Mouse (Mus musculus) hindbrain, embryonic 14.5 days (tissue): ENCODE data around the gene Wwp2. TPM values are rescaled to one million over a fixed set of nuclear protein-coding genes. Genes with fewer than 3 reads are reported as not detected.
A peak's percentile ranks its signal among the peaks of the same experiment; 100 is the strongest.

Experiments
- ATAC-seq: fragments of 200-750 bp; cut with Nextera tagmentation; 2 replicates; pipeline ENCODE4 v1.8.0; 2017; ENCODE audit warnings: moderate number of reproducible peaks, mild to moderate bottlenecking, moderate TSS enrichment, moderate library complexity; ENCODE audit not compliant: low FRiP score
- DNase-seq: peaks from one replicate; pipeline ENCODE4 v3.0.0-alpha.2; 2015; ENCODE audit warnings: low spot score
- H3K27ac ChIP-seq: fragments of 300-500 bp; sonication (generic); 2 replicates; pipeline ENCODE4 v1.5.1; 2014; ENCODE audit warnings: mild to moderate bottlenecking, moderate library complexity
- H3K27me3 ChIP-seq: fragments of 300-500 bp; sonication (generic); 2 replicates; pipeline ENCODE4 v1.6.1; 2014; ENCODE audit warnings: mild to moderate bottlenecking, low read length, mixed read lengths; ENCODE audit not compliant: control insufficient read depth, insufficient read depth
- H3K36me3 ChIP-seq: fragments of 300-500 bp; sonication (generic); replicated peaks from 2 replicates; pipeline ENCODE4 v1.6.1; 2014; ENCODE audit not compliant: control insufficient read depth, insufficient read depth
- H3K4me1 ChIP-seq: fragments of 300-500 bp; sonication (generic); replicated peaks from 2 replicates; pipeline ENCODE4 v1.6.1; 2014; ENCODE audit warnings: antibody characterized with exemption, low read length, mixed read lengths; ENCODE audit not compliant: control insufficient read depth, insufficient read depth
- H3K4me2 ChIP-seq: fragments of 300-500 bp; sonication (generic); replicated peaks from 2 replicates; pipeline ENCODE4 v1.6.1; 2014; ENCODE audit warnings: mild to moderate bottlenecking, moderate library complexity
- H3K4me3 ChIP-seq: fragments of 300-500 bp; sonication (generic); replicated peaks from 2 replicates; pipeline ENCODE4 v1.5.1; 2014; ENCODE audit warnings: mild to moderate bottlenecking, low read length
- H3K9ac ChIP-seq: fragments of 300-500 bp; sonication (generic); 2 replicates; pipeline ENCODE4 v1.6.1; 2014
- H3K9me3 ChIP-seq: fragments of 300-500 bp; sonication (generic); 2 replicates; pipeline ENCODE4 v1.6.1; 2016; ENCODE audit warnings: low read length; ENCODE audit not compliant: control insufficient read depth
- WGBS: fragments of 180-500 bp; shearing (Covaris S2); extraction: QIAGEN DNeasy Blood & Tissue Kit; methylation state at CpG from one replicate; pipeline ENCODE4 v1.1.7; 2014; 5-methylcytosine and 5-hydroxymethylcytosine counted together
- polyA plus RNA-seq: library from polyadenylated mRNA; unstranded; fragments of >200 nt; fragmentation: Nextera tagmentation; extraction: Ambion mirVana; gene quantifications from 2 replicates; pipeline ENCODE4 v1.2.1, GENCODE M21; 2014

Gene Wwp2
- polyA plus RNA-seq, 1 experiment from 2014 or later: 37.5 TPM

GRCm38 (mm10) chr8:107582136-107582535 lies 146.0 kb downstream of the Wwp2 start:
- H3K4me3 ChIP-seq: no peak overlapping the region

DNA sequence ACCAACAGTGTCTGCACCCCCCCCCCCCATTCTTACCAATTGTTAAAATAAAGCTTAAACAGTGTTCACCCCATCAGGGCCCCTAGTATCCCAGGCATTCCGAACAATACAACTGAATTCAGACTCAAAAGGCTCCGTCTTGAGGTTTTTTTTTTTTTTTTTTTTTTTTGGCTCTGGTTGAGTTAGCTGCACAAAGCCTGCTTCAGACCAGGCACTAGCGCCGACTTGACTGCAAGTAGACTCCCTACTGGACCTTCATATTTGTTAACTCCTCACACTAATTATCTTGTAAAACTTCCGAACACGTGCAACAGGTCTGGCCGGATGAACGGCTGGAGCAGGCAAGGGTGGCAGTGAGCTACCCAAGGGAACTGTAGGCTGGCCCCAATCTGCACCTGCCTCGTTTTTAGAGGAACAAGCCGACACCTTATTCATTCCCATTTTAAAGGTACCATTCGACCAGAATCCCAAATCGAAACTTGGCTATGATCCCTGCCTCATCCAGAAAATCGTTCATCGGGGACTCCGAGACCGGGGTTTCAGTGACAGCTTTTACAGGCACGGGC lies 151.3 kb downstream of the Wwp2 start:
- H3K4me1 ChIP-seq: no peaks in the 10 kb centered on the region; the same call in 1 of the 2 replicates
- no peaks in the 10 kb centered on the region for H3K27me3 ChIP-seq
- no peak for DNase-seq
- H3K27ac ChIP-seq: peak overlapping the region; percentile 92
- peaks cover 37% of the 10 kb centered on the region for H3K36me3 ChIP-seq
- peak overlapping the region; percentile 74 for H3K4me2 ChIP-seq
- no peak for ATAC-seq
- peak overlapping the region; percentile 89 for H3K9ac ChIP-seq
- H3K4me3 ChIP-seq: peak overlapping the region; percentile 91
- no peaks in the 10 kb centered on the region for H3K9me3 ChIP-seq
- WGBS: under 1% methylated on average over 17 of the region's 17 CpGs

More at GRCm38 (mm10) chr8:107582136-107582535, 146.0 kb downstream of the Wwp2 start:
- Histone ChIP-seq H3K9me3 (no peaks in the 10 kb centered on the region), H3K36me3 (peaks cover 84% of the 10 kb centered on the region), H3K27ac (no peak overlapping the region), H3K4me1 (no peaks in the 10 kb centered on the region; the same call in 1 of the 2 replicates), H3K9ac (no peak overlapping the region), H3K4me2 (no peak overlapping the region), H3K27me3 (no peaks in the 10 kb centered on the region)
- DNase-seq (no peak), ATAC-seq (no peak)
- WGBS: 93% methylated on average over 11 of the region's 11 CpGs

DNA sequence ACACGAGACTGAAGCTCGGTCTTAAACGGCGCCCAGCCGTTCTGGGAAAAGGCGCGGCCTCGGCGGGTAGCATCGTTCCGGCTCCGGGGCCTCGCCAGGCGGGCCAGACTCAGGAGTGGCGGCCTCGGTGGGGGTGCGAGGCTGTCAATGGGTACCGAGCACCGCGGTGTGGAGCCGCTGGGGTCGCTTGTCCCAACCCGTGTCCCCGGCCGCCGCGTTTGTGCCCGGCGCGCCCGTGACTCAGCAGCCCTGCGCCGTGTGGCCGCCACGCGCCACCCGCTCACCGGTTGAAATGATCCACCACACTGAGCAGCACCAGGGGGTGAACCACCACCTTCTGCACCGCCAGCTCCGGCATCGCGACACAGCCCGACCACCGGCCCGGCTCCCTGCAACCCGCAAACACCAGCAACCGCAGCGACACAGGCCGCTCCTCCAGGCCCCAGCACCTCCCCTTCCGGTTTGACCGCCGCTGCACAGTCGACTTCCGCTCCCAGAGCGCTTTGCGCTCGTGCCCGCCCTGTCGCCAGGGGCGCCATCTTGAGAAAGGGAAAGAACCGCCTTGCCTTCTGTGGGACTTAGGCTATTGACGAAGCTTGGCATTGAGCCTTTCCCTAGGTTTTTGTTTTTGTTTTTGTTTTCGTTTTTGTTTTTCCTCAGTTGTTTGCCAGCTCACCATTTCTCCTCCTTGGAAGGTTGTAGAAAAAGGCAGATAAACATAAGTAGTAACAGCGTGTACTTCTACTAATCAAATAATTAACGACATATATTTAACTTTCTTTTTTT lies 152.0 kb downstream of the Wwp2 start, which contains the start of gene Psmd7:
Gene Psmd7 (minus strand): TSS at position 470 of the 786 bp plus-strand sequence.
- ATAC-seq: peak; percentile 95
- no peaks in the 10 kb centered on the region for H3K9me3 ChIP-seq

DNA sequence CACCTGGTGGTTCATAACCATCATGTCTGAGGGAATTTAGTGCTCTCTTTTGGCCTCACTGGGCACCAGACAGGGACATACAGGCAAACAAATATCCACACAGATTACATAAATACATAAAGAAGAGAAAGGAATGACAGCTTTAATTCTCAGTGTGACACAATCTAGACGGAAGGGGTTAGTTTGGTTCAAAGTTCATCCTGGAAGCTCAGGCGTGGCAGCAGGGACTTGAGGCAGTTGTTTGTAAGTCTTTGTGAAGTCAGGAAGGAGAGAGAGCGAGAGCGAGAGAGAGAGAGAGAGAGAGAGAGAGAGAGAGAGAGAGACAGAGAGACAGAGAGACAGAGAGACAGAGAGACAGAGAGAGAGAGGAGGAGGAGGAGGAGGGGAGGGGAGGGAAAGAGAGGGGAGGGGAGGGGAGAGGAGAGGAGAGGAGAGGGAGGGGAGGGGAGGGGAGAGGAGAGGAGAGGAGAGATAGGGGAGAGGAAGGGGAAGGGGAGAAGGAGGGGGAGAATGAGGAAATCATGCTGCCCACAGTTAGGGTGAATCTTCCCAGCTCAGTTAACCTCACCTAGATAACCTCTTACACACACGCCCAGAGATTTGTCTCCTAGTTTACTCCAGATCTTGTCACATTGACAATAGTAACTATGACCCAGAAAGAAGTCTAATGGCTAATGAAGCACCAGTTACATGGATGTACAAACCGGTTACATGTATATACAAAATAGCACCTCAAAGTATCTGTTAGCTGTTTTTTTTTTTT lies 158.0 kb downstream of the Wwp2 start:
- H3K4me3 ChIP-seq: no peak overlapping the region
- H3K9me3 ChIP-seq: no peaks in the 10 kb centered on the region
- DNase-seq (no peak), ATAC-seq (no peak)
- H3K4me1 ChIP-seq: no peaks in the 10 kb centered on the region
- WGBS: 79% methylated on average over 6 of the region's 6 CpGs
- no peak overlapping the region for H3K27ac ChIP-seq
- no peak overlapping the region for H3K4me2 ChIP-seq
- no peaks in the 10 kb centered on the region for H3K36me3 ChIP-seq
- H3K9ac ChIP-seq: no peak overlapping the region
- H3K27me3 ChIP-seq: no peaks in the 10 kb centered on the region

More for the DNA sequence above, 152.0 kb downstream of the Wwp2 start, which contains the start of gene Psmd7:
- peak within 1 kb of the TSS; percentile 89 for H3K9ac ChIP-seq
- peaks cover 30% of the 10 kb centered on the region for H3K36me3 ChIP-seq
- DNase-seq: peak; percentile 93
- H3K4me2 ChIP-seq: peak within 1 kb of the TSS; percentile 74
- WGBS: 2% methylated on average over 60 of the region's 65 CpGs
- H3K4me1 ChIP-seq: no peaks in the 10 kb centered on the region; the same call in 1 of the 2 replicates
- peak within 1 kb of the TSS; percentile 92 for H3K27ac ChIP-seq
- H3K27me3 ChIP-seq: no peaks in the 10 kb centered on the region
- H3K4me3 ChIP-seq: peak within 1 kb of the TSS; percentile 91

GRCm38 (mm10) chr8:107594817-107595216 lies 158.7 kb downstream of the Wwp2 start:
- Histone ChIP-seq H3K36me3 (no peaks in the 10 kb centered on the region), H3K4me2 (no peak overlapping the region), H3K9me3 (no peaks in the 10 kb centered on the region), H3K9ac (no peak overlapping the region), H3K27ac (no peak overlapping the region), H3K4me3 (no peak overlapping the region), H3K27me3 (no peaks in the 10 kb centered on the region), H3K4me1 (no peaks in the 10 kb centered on the region)
- no peak for ATAC-seq
- no peak for DNase-seq
- WGBS: 62% methylated on average over 6 of the region's 6 CpGs

- Histone ChIP-seq H3K27ac (no peak overlapping the region), H3K9ac (no peak overlapping the region), H3K4me1 (no peaks in the 10 kb centered on the region), H3K36me3 (no peaks in the 10 kb centered on the region), H3K4me2 (no peak overlapping the region), H3K27me3 (0 out of 2 replicates have a peak, but pooled peaks cover 4% of the 10 kb centered on the region), H3K9me3 (no peaks in the 10 kb centered on the region), H3K4me3 (no peak overlapping the region)
- DNase-seq: no peak
- ATAC-seq: no peak
- WGBS: 83% methylated on average over 1 of the region's 1 CpGs
These were observed 161.6 kb downstream of the Wwp2 start for GRCm38 (mm10) chr8:107597731-107598130.

GRCm38 (mm10) chr8:107599691-107600090 lies 163.5 kb downstream of the Wwp2 start:
- Histone ChIP-seq H3K27me3 (0 out of 2 replicates have a peak, but pooled peaks cover 4% of the 10 kb centered on the region), H3K4me2 (no peak overlapping the region), H3K9me3 (no peaks in the 10 kb centered on the region), H3K4me3 (no peak overlapping the region), H3K4me1 (0 out of 2 replicates have a peak, but pooled peaks cover 4% of the 10 kb centered on the region), H3K27ac (no peak overlapping the region), H3K9ac (no peak overlapping the region), H3K36me3 (no peaks in the 10 kb centered on the region)
- no peak for ATAC-seq
- 86% methylated on average over 9 of the region's 9 CpGs for WGBS
- DNase-seq: no peak

DNA sequence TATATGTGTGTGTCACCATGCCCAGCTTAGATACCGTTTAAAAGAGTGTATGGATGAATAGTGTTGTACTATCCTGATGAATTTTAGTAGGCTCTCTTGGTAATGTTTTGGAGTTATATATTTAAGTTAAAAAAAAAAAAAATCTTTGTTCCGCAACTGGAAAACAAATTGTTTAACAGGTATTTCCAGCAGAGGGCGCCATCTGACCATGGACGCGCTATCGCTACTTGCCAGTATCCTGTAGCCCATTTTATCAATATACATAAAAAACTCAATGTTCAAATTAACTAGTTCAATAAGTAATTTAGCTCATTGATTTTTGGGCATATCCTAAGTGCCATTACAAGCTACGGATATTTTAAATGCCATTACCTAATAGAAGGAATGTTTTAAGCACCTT lies 166.9 kb downstream of the Wwp2 start:
- peaks cover 8% of the 10 kb centered on the region; the same call in 1 of the 2 replicates for H3K4me1 ChIP-seq
- no peak overlapping the region for H3K9ac ChIP-seq
- H3K36me3 ChIP-seq: no peaks in the 10 kb centered on the region
- no peak overlapping the region for H3K4me3 ChIP-seq
- no peak for ATAC-seq
- 0 out of 2 replicates have a peak, but pooled peaks cover 4% of the 10 kb centered on the region for H3K27me3 ChIP-seq
- no peak overlapping the region for H3K4me2 ChIP-seq
- peak; percentile 93 for DNase-seq
- H3K27ac ChIP-seq: no peak overlapping the region
- 6% methylated on average over 7 of the region's 7 CpGs for WGBS
- no peaks in the 10 kb centered on the region for H3K9me3 ChIP-seq
